In the genomic region with DNA sequence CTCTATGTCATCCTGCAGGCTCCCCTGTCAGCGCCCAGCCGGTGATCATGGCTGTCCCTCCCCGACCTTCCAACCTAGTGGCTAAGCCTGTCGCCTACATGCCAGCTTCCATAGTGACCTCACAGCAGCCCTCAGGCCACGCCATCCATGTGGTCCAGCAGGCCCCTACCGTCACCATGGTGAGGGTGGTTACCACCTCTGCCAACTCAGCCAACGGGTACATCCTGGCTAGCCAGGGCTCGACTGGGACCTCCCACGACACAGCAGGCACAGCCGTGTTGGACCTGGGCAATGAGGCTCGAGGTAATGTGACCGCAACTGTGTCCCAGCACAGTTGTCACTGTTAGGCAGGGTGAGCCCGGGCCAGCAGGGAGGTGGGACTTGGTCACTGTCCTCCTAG, we compare ENCODE assay signal across 31 mouse cellular contexts.
"Had no signal": no experiment of that assay in that cellular context is flagged by ENCODE, and none has a peak within 500 bp of the region (broad histone marks: within the 10 kb centered on the region; RNA-seq: fewer than 3 reads in every experiment).

No protein-coding gene starts in this region.

- H3K27me3 ChIP-seq: heart, embryonic 12.5 days; heart, embryonic 13.5 days; heart, embryonic 15.5 days; hindbrain, embryonic 12.5 days; hindbrain, embryonic 13.5 days; hindbrain, embryonic 15.5 days; intestine, embryonic 15.5 days; kidney, embryonic 15.5 days had no signal

- H3K9me3 ChIP-seq: heart, embryonic 10.5 days; heart, embryonic 12.5 days; heart, embryonic 13.5 days; heart, embryonic 15.5 days; hindbrain, embryonic 10.5 days; hindbrain, embryonic 12.5 days; hindbrain, embryonic 13.5 days; hindbrain, embryonic 15.5 days; intestine, embryonic 15.5 days; kidney, embryonic 15.5 days had no signal

- DNase-seq: heart, postnatal 14 days; heart, postnatal 36 days; heart, postnatal 4 days; kidney, adult 11 months; kidney, adult 18-20 months; kidney, adult 2 months; kidney, adult 8-10 months; kidney, adult 9 months; kidney, postnatal 10 days; kidney, postnatal 14 days; kidney, postnatal 25 days; kidney, postnatal 36 days; kidney, postnatal 4 days; layer of hippocampus, adult 9-11 months; layer of hippocampus, postnatal 36 days had no signal

- H3K4me3 ChIP-seq: heart, embryonic 10.5 days; heart, embryonic 12.5 days; heart, embryonic 13.5 days; heart, embryonic 15.5 days; hindbrain, embryonic 10.5 days; hindbrain, embryonic 12.5 days; hindbrain, embryonic 13.5 days; hindbrain, embryonic 15.5 days; intestine, embryonic 15.5 days; kidney, embryonic 15.5 days; layer of hippocampus, adult 2 months had no signal

- H3K4me1 ChIP-seq: hindbrain, embryonic 12.5 days; hindbrain, embryonic 15.5 days; intestine, embryonic 15.5 days; kidney, embryonic 15.5 days had no signal

- ATAC-seq: hindbrain, embryonic 16.5 days; hindbrain, postnatal 0 days; inflammation-experienced regulatory T-cells, adult 6 months; intestine, embryonic 15.5 days; intestine, embryonic 16.5 days; intestine, postnatal 0 days had no signal
